Mouse (Mus musculus): ENCODE data around the gene Tmem8.
"Not testable (repeated sequence)": the region's sequence is repeated elsewhere in the genome, so short reads cannot be mapped to it uniquely, and the experiment has no call there.

Tmem8 gene

GRCm38 (mm10) chr17:26113181-26113948, at the start of gene Tmem8:
TSS of gene Tmem8 (plus strand) at chr17:26113299.
- DNase-seq (ENCODE audit: low spot score in 2 of 2): peak; percentile 67 to 82

GRCm38 (mm10) chr17:26064916-26065315, 48.2 kb upstream of the Tmem8 start:
- no peak for DNase-seq (ENCODE audit: low spot score in 2 of 2)

GRCm38 (mm10) chr17:26066488-26067020, 46.5 kb upstream of the Tmem8 start:
- no peak for DNase-seq (ENCODE audit: low spot score in 2 of 2)

- peak in 1 of 2 experiments; percentile 31 for DNase-seq (ENCODE audit: low spot score in 2 of 2)
Observed at GRCm38 (mm10) chr17:26068024-26068830, 44.9 kb upstream of the Tmem8 start.

GRCm38 (mm10) chr17:26068831-26069739, 44.0 kb upstream of the Tmem8 start, which contains the start of gene Rab11fip3:
TSS of gene Rab11fip3 (minus strand) at chr17:26069555.
- DNase-seq (ENCODE audit: low spot score in 2 of 2): peak; percentile 64 to 84

- no peak for DNase-seq (ENCODE audit: low spot score in 2 of 2)
Observed at GRCm38 (mm10) chr17:26070136-26070535, 43.0 kb upstream of the Tmem8 start.

GRCm38 (mm10) chr17:26075246-26075645, 37.9 kb upstream of the Tmem8 start:
- DNase-seq (ENCODE audit: low spot score in 2 of 2): no peak

- no peak for DNase-seq (ENCODE audit: low spot score in 2 of 2)
Observed at GRCm38 (mm10) chr17:26078851-26079250, 34.2 kb upstream of the Tmem8 start.

- no peak for DNase-seq (ENCODE audit: low spot score in 2 of 2)
Observed at GRCm38 (mm10) chr17:26080867-26081266, 32.2 kb upstream of the Tmem8 start.

GRCm38 (mm10) chr17:26087059-26087564, 26.0 kb upstream of the Tmem8 start:
- no peak for DNase-seq (ENCODE audit: low spot score in 2 of 2)

GRCm38 (mm10) chr17:26089905-26090632, 23.0 kb upstream of the Tmem8 start, which contains the start of gene Decr2:
TSS of gene Decr2 (minus strand) at chr17:26090337.
- peak; percentile 88 to 91 for DNase-seq (ENCODE audit: low spot score in 2 of 2)

GRCm38 (mm10) chr17:26094531-26095110, 18.5 kb upstream of the Tmem8 start:
- DNase-seq (ENCODE audit: low spot score in 2 of 2): no peak

GRCm38 (mm10) chr17:26095121-26095740, 17.9 kb upstream of the Tmem8 start, which contains the start of gene Nme4:
TSS of gene Nme4 (minus strand) at chr17:26095602.
- DNase-seq (ENCODE audit: low spot score in 2 of 2): peak in 1 of 2 experiments; percentile 64

- no peak for DNase-seq (ENCODE audit: low spot score in 2 of 2)
Observed at GRCm38 (mm10) chr17:26098461-26098860, 14.6 kb upstream of the Tmem8 start.

GRCm38 (mm10) chr17:26099316-26099715, 13.8 kb upstream of the Tmem8 start:
- DNase-seq (ENCODE audit: low spot score in 2 of 2): not testable (repeated sequence)

GRCm38 (mm10) chr17:26100166-26100565, 12.9 kb upstream of the Tmem8 start:
- DNase-seq (ENCODE audit: low spot score in 2 of 2): no peak

GRCm38 (mm10) chr17:26101478-26101877, 11.6 kb upstream of the Tmem8 start:
- no peak for DNase-seq (ENCODE audit: low spot score in 2 of 2)

- no peak for DNase-seq (ENCODE audit: low spot score in 2 of 2)
Observed at GRCm38 (mm10) chr17:26105619-26106018, 7.5 kb upstream of the Tmem8 start.

GRCm38 (mm10) chr17:26110156-26110555, 2.9 kb upstream of the Tmem8 start:
- DNase-seq (ENCODE audit: low spot score in 2 of 2): no peak

All from urinary bladder, adult 18-20 months (tissue).